Mouse (Mus musculus): Measurements from ENCODE around the gene Prrg2. TPM values are rescaled to one million over a fixed set of nuclear protein-coding genes. Genes with fewer than 3 reads are reported as not detected.
A peak's percentile ranks its signal among the peaks of the same experiment; 100 is the strongest.

Prrg2 gene
- polyA plus RNA-seq, 1 experiment from 2014 or later: 9.0 TPM

DNA sequence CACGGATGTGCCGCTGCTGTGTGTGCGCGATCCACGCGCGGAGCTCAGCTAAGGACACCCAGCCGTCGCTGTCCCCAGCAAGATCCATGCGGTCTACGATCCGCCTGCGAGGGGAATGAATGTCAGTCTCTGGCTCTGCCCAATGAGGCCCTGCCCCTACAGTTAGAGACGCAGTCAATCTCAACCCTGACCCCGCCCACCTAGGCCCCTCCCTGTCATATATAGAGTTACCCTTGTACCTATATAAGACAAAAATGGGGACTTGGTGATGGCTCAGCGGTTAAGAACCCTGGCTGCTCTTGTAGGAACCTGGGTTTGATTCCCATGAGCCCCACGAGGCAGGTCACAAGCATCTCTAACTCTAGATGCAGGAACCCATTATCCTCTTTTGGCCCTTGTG, 26.1 kb upstream of the Prrg2 start:
- H3K9ac ChIP-seq: no peak overlapping the region
- H3K4me3 ChIP-seq (replicated peaks): no peak overlapping the region
- H3K4me1 ChIP-seq (replicated peaks): peaks cover 36% of the 10 kb centered on the region
- no peaks in the 10 kb centered on the region for H3K36me3 ChIP-seq (replicated peaks)
- H3K27ac ChIP-seq (replicated peaks): no peak overlapping the region
- no peak overlapping the region for H3K4me2 ChIP-seq
- no peaks in the 10 kb centered on the region for H3K27me3 ChIP-seq
- no peaks in the 10 kb centered on the region for H3K9me3 ChIP-seq (replicated peaks)
- 85% methylated on average over 17 of the region's 17 CpGs for WGBS (ENCODE audit: insufficient replicate concordance)
- ATAC-seq (ENCODE audit: insufficient read depth): no peak

DNA sequence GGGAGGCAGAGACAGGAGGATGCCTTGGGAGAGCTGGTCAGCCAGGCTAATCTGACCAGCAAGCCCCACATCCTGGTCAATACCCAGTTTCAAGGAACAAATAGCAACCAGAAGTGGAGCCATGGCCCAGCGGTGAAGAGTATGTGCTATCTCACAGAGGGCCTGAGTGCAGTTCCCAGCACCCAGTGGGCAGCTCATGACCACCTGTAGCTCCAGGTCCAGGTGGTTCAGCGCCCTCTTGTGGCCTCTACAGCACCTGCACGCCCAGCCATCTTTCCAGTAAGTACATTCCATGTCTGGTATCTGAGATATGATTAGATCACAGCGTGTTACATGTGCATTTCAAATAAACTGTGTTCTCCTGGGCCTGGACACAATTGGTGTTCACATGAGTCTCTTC, 23.6 kb upstream of the Prrg2 start:
- Histone ChIP-seq H3K27me3 (no peaks in the 10 kb centered on the region), H3K4me2 (no peak overlapping the region), H3K36me3 (replicated peaks) (no peaks in the 10 kb centered on the region), H3K9ac (no peak overlapping the region), H3K9me3 (replicated peaks) (no peaks in the 10 kb centered on the region), H3K27ac (replicated peaks) (no peak overlapping the region), H3K4me3 (replicated peaks) (no peak overlapping the region), H3K4me1 (replicated peaks) (peaks cover 31% of the 10 kb centered on the region)
- WGBS (ENCODE audit: insufficient replicate concordance): 58% methylated on average over 4 of the region's 4 CpGs
- ATAC-seq (ENCODE audit: insufficient read depth): no peak

DNA sequence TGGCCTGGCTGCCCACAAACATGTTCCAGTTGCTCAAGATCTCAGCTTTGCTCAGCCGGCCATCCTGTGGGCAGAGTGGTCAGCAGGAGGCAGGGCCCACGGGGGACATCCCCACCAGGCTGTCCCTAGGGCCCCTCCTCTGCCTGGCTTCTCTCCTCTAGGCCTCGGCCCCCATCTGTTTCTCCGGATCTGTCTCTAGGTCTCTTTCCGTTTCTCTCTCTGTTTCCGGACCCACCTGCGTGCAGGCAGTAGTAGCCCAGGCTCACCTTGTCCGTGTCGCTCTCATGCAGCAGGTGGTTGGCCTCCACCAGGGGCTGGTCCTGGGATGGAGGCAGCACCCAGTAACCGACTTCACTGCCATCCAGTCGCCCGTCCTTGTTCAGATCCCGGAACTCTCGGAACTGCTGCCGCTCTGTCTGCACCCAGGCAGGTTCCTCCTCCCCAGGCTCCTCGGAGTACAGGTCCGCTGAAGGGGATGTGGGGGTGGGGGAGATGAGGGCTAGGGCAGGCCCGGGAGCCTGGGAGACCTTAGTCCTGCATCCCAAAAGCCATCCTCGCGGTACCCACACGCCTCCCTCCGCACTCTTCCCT, 20.9 kb upstream of the Prrg2 start:
- peak overlapping the region; percentile 66; the same call in 1 of the 2 replicates for H3K27ac ChIP-seq (replicated peaks)
- no peaks in the 10 kb centered on the region for H3K9me3 ChIP-seq (replicated peaks)
- no peaks in the 10 kb centered on the region for H3K27me3 ChIP-seq
- H3K4me1 ChIP-seq (replicated peaks): peaks cover 27% of the 10 kb centered on the region
- no peak overlapping the region; the same call in 1 of the 2 replicates for H3K9ac ChIP-seq
- no peaks in the 10 kb centered on the region for H3K36me3 ChIP-seq (replicated peaks)
- peak overlapping the region; percentile 35 for H3K4me3 ChIP-seq (replicated peaks)
- no peak for ATAC-seq (ENCODE audit: insufficient read depth)
- WGBS (ENCODE audit: insufficient replicate concordance): 39% methylated on average over 22 of the region's 22 CpGs
- H3K4me2 ChIP-seq: peak overlapping the region; percentile 64

DNA sequence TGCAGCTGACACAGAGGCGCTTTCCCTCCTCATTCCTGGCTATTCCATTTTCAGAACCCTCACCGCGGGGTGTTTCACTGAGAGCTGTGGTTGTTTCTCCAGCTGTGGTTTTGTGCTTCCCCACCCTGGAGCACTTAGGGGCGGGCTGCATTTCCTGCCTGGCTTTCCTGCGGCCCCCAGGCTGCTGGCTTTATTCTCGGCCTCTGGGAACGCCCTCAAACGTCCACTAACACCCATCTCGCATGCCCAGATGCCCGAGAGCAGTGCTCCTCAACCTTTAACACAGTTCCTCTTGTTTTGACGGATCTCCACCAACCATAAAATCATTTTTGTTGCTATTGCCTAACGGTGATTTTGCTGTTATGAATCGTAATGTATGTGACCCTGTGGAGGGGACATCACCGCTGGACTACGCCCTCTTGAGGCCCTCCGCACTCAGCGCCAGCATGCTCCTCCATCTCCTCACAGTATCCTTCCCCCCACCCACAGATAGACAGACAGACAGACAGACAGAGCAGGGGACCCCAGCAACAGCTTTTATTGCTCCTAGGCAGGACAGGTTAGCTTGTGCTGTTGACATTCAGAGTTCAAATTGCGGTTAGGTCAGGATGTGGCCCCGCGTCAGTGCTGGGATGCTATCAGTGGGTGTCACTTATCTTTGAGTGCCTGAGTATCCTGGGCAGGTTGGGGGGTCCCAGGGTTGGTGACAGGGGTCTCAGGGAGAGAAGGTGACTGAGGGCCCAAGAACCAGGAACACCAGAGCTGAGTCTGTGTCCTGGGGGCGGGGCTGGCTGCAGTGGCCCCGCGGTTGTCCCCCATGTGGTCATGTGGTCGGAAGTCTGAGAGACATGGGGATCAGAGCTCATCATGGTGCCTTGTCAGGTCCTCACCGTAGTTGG, 20.2 kb upstream of the Prrg2 start:
- no peak for ATAC-seq (ENCODE audit: insufficient read depth)
- peak overlapping the region; percentile 39; the same call in 1 of the 2 replicates for H3K9ac ChIP-seq
- H3K27me3 ChIP-seq: no peaks in the 10 kb centered on the region
- H3K4me1 ChIP-seq (replicated peaks): peaks cover 29% of the 10 kb centered on the region
- H3K27ac ChIP-seq (replicated peaks): peak overlapping the region; percentile 66
- H3K36me3 ChIP-seq (replicated peaks): peaks cover 3% of the 10 kb centered on the region; the same call in 1 of the 2 replicates
- no peaks in the 10 kb centered on the region for H3K9me3 ChIP-seq (replicated peaks)
- WGBS (ENCODE audit: insufficient replicate concordance): 12% methylated on average over 25 of the region's 25 CpGs
- peak overlapping the region; percentile 35 for H3K4me3 ChIP-seq (replicated peaks)
- peak overlapping the region; percentile 64 for H3K4me2 ChIP-seq

DNA sequence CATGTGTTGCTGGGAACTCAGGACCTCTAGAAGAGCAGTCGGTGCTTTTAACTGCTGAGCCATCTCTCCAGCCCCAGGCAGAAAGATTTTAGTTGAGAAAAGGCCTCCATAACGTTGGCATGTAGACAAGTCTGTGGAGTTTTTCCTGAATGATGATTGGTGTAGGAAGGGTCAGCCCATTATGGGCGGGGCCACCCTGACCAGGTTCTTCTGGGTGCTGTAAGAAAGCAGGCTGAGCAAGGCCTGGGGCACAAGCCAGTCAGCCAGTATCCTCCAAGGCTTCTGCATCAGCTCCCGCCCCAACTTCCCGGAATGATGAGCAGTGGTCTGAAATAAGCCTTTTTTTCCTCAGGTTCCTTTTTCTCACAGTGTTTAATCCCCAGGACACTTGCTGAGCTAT, 18.5 kb upstream of the Prrg2 start:
- no peak overlapping the region for H3K4me3 ChIP-seq (replicated peaks)
- no peak for ATAC-seq (ENCODE audit: insufficient read depth)
- H3K27ac ChIP-seq (replicated peaks): no peak overlapping the region
- H3K4me2 ChIP-seq: no peak overlapping the region
- 54% methylated on average over 5 of the region's 5 CpGs for WGBS (ENCODE audit: insufficient replicate concordance)
- H3K36me3 ChIP-seq (replicated peaks): peaks cover 19% of the 10 kb centered on the region
- H3K4me1 ChIP-seq (replicated peaks): peaks cover 32% of the 10 kb centered on the region
- no peak overlapping the region for H3K9ac ChIP-seq
- no peaks in the 10 kb centered on the region for H3K9me3 ChIP-seq (replicated peaks)
- H3K27me3 ChIP-seq: no peaks in the 10 kb centered on the region

DNA sequence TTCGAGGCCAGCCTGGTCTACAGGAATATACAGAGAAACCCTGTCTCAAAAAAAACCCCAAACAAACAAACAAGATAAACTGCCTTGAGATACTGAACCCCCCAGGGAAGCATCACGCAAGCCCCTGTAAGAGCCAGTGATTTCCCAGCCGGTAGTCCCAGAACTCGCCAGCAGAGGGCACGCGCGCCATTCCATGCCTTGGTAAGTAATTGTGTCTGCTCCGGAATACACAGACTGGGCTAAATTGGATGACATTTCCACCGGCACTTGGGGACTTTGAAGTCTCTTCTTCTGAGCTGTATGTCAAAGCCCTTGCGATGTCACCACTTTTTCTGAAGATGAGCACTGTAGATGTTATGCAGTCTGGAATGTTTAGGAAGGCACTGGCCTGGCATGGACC, 17.4 kb upstream of the Prrg2 start:
- no peaks in the 10 kb centered on the region for H3K9me3 ChIP-seq (replicated peaks)
- H3K4me2 ChIP-seq: 0 out of 2 replicates have a peak overlapping the region, but pooled peaks have one; percentile 9
- no peak overlapping the region for H3K4me3 ChIP-seq (replicated peaks)
- peaks cover 29% of the 10 kb centered on the region for H3K36me3 ChIP-seq (replicated peaks)
- peaks cover 44% of the 10 kb centered on the region for H3K4me1 ChIP-seq (replicated peaks)
- H3K27me3 ChIP-seq: no peaks in the 10 kb centered on the region
- H3K27ac ChIP-seq (replicated peaks): no peak overlapping the region
- WGBS (ENCODE audit: insufficient replicate concordance): under 1% methylated on average over 10 of the region's 10 CpGs
- no peak for ATAC-seq (ENCODE audit: insufficient read depth)
- H3K9ac ChIP-seq: no peak overlapping the region

DNA sequence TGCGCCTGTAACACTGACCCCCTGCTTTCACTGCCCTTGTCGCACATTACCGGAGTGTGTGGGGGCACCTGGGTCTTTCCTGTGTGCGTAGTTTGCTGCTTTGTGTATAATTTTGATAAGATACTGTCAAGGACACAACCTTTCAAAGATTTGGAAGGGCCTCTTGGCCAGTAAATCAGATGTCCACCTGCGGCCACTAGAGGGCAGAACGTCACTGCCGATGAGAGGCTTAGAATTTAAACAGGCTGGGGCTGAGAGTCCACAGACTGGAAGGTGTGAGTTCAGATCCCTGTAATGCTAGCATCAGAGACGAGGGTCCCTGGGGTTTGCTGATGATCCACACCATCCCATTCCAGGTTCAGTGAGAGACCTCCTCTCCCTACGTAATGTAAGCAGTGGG, 16.0 kb upstream of the Prrg2 start:
- peaks cover 37% of the 10 kb centered on the region for H3K36me3 ChIP-seq (replicated peaks)
- no peak for ATAC-seq (ENCODE audit: insufficient read depth)
- no peak overlapping the region for H3K4me2 ChIP-seq
- no peaks in the 10 kb centered on the region for H3K9me3 ChIP-seq (replicated peaks)
- 22% methylated on average over 9 of the region's 9 CpGs for WGBS (ENCODE audit: insufficient replicate concordance)
- H3K27ac ChIP-seq (replicated peaks): no peak overlapping the region
- no peak overlapping the region for H3K4me3 ChIP-seq (replicated peaks)
- peaks cover 49% of the 10 kb centered on the region for H3K4me1 ChIP-seq (replicated peaks)
- H3K27me3 ChIP-seq: no peaks in the 10 kb centered on the region
- no peak overlapping the region for H3K9ac ChIP-seq

DNA sequence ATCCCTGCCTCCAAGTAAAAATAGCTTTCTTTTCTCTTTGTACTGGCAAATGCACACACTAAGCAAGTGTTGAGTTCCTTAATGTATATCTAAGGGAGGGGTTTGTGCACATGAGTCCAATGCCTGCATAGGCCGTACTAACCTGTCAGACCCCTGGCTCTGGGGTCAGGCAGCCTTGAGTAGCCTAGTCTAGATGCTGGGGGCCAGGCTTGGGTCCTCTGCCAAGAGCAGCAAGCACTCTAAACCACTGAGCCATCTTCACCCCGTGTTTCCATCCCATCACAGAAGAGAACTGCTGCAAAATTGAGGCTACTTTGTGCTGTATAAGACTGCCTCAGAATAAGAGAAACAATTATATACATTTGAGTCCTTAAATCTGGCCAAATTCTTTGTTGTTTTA, 15.4 kb upstream of the Prrg2 start:
- peaks cover 48% of the 10 kb centered on the region for H3K4me1 ChIP-seq (replicated peaks)
- no peaks in the 10 kb centered on the region for H3K27me3 ChIP-seq
- ATAC-seq (ENCODE audit: insufficient read depth): no peak
- no peak overlapping the region for H3K9ac ChIP-seq
- no peak overlapping the region for H3K4me3 ChIP-seq (replicated peaks)
- H3K9me3 ChIP-seq (replicated peaks): no peaks in the 10 kb centered on the region
- 81% methylated on average over 2 of the region's 2 CpGs for WGBS (ENCODE audit: insufficient replicate concordance)
- peaks cover 41% of the 10 kb centered on the region for H3K36me3 ChIP-seq (replicated peaks)
- H3K4me2 ChIP-seq: no peak overlapping the region
- H3K27ac ChIP-seq (replicated peaks): no peak overlapping the region

DNA sequence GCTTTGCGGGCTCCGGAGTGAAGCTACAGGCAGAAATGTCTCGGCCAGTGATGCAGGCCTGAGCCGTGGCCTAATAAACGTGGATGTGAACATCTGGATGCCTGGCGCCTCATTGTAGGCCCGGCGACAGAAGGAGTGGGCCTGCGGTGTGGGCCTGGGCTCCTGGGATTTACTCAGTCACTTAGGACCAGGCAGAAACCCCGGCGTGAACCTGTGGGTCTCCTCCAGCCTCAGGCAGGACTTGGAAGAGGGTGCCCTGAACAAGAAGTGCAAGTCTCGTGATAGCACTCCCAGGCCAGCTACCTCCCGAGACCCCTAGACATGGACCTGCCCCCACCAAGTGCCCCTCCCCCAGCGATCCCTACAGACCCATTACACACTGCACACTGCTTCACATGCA, 14.8 kb upstream of the Prrg2 start:
- Histone ChIP-seq H3K4me1 (replicated peaks) (peaks cover 47% of the 10 kb centered on the region), H3K36me3 (replicated peaks) (peaks cover 41% of the 10 kb centered on the region), H3K27me3 (no peaks in the 10 kb centered on the region), H3K4me2 (no peak overlapping the region), H3K4me3 (replicated peaks) (no peak overlapping the region), H3K27ac (replicated peaks) (no peak overlapping the region), H3K9me3 (replicated peaks) (no peaks in the 10 kb centered on the region), H3K9ac (no peak overlapping the region)
- no peak for ATAC-seq (ENCODE audit: insufficient read depth)
- 77% methylated on average over 14 of the region's 14 CpGs for WGBS (ENCODE audit: insufficient replicate concordance)

DNA sequence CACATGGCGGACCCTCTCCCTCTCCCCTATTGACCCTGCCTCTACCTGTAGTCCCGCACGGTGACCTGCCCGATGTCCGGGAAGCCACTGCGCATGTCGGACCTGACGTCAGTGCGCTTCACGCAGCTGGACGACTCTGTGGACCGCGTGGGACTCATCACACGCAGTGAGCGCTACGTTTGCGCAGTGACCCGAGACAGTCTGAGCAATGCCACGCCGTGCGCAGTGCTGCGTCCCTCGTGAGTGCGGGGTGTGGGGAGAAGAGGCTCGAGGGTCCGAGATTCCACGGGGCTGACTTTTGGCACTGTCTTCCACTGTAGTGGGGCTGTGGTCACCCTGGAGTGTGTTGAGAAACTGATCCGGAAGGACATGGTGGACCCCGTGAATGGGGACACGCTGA, 14.0 kb upstream of the Prrg2 start:
- 82% methylated on average over 30 of the region's 30 CpGs for WGBS (ENCODE audit: insufficient replicate concordance)
- Histone ChIP-seq H3K27ac (replicated peaks) (no peak overlapping the region), H3K4me2 (no peak overlapping the region), H3K27me3 (no peaks in the 10 kb centered on the region), H3K36me3 (replicated peaks) (peaks cover 41% of the 10 kb centered on the region), H3K4me3 (replicated peaks) (no peak overlapping the region), H3K9me3 (replicated peaks) (no peaks in the 10 kb centered on the region), H3K4me1 (replicated peaks) (peaks cover 41% of the 10 kb centered on the region), H3K9ac (no peak overlapping the region)
- ATAC-seq (ENCODE audit: insufficient read depth): no peak

DNA sequence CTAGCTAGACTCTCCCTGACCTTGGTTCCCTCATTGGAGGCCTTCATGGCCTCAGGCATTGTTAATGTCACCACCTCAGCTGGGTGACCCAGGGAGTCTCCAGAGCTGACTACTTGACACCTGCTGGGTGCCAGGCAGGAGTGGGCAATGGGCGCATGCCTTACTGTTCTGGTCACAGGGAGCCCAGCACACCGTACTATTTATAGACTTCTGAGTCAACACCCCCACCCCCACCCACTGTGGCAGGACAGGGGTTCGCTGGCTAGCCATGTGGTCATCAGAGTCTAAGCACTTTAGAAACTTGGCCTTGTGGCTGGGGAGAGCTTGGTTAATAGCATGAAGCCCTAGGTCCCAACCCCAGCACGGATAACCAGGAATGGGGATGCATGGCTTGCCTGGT, 12.9 kb upstream of the Prrg2 start:
- Histone ChIP-seq H3K9ac (no peak overlapping the region), H3K36me3 (replicated peaks) (peaks cover 41% of the 10 kb centered on the region), H3K4me3 (replicated peaks) (no peak overlapping the region), H3K9me3 (replicated peaks) (no peaks in the 10 kb centered on the region), H3K27me3 (no peaks in the 10 kb centered on the region), H3K4me2 (no peak overlapping the region), H3K4me1 (replicated peaks) (peaks cover 41% of the 10 kb centered on the region), H3K27ac (replicated peaks) (no peak overlapping the region)
- peak; percentile 10; the same call in 1 of the 2 replicates for ATAC-seq (ENCODE audit: insufficient read depth)
- 66% methylated on average over 4 of the region's 4 CpGs for WGBS (ENCODE audit: insufficient replicate concordance)

All from liver, embryonic 15.5 days (tissue).